Mouse (Mus musculus): ENCODE results near the gene Pias1. TPM values are rescaled to one million over a fixed set of nuclear protein-coding genes. Genes with fewer than 3 reads are reported as not detected.
"Not testable (repeated sequence)": the region's sequence is repeated elsewhere in the genome, so short reads cannot be mapped to it uniquely, and the experiment has no call there.

The Pias1 gene
- polyA plus RNA-seq, 1 experiment from 2014 or later, result 74.4 TPM

DNA sequence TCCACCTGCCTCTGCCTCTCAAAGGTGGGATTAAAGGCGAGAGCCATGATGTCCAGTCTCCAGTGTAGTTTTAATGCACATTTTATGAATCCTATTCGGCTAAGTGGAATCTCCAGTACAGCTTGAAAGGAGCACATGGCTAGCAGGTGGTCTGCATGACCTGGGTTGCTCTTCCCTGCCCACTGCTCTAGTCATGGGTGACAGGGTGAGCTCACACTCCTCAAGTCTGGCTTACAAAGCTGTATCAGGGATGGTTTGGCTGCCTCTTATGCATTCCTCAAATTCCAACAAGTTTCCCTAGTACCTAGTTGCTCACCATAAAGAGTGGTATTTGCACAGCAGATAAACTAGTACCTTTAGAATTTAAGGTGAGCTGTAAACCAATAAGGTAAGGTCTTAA is 109.9 kb downstream of the Pias1 start:
- Histone ChIP-seq H3K36me3 (ENCODE audit: insufficient read depth) (peaks cover 22% of the 10 kb centered on the region), H3K4me3 (ENCODE audit: low read depth, low read length) (no peak overlapping the region), H3K27ac (ENCODE audit: low read depth) (0 out of 2 replicates have a peak overlapping the region, but pooled peaks have one; percentile 2), H3K9ac (no peak overlapping the region), H3K9me3 (ENCODE audit: low read depth, low read length) (no peaks in the 10 kb centered on the region), H3K4me2 (no peak overlapping the region), H3K27me3 (ENCODE audit: insufficient read depth, low read length) (no peaks in the 10 kb centered on the region), H3K4me1 (ENCODE audit: insufficient read depth) (no peaks in the 10 kb centered on the region; the same call in 1 of the 2 replicates)
- WGBS, result 75% methylated on average over 2 of the region's 2 CpGs
- ATAC-seq (ENCODE audit: insufficient read depth) (no peak; the same call in 1 of the 2 replicates), DNase-seq (peak; percentile 32)
- no peak for TF ChIP-seq CTCF (IDR thresholded peaks at IDR 0.05; ENCODE audit: low read depth)

GRCm38 (mm10) chr9:62876966-62877616 is 110.6 kb downstream of the Pias1 start:
- Histone ChIP-seq H3K9me3 (ENCODE audit: low read depth, low read length) (no peaks in the 10 kb centered on the region), H3K4me3 (ENCODE audit: low read depth, low read length) (no peak overlapping the region), H3K27ac (ENCODE audit: low read depth) (no peak overlapping the region), H3K9ac (no peak overlapping the region), H3K4me1 (ENCODE audit: insufficient read depth) (no peaks in the 10 kb centered on the region; the same call in 1 of the 2 replicates), H3K36me3 (ENCODE audit: insufficient read depth) (peaks cover 17% of the 10 kb centered on the region), H3K27me3 (ENCODE audit: insufficient read depth, low read length) (no peaks in the 10 kb centered on the region), H3K4me2 (no peak overlapping the region)
- 75% methylated on average over 7 of the region's 7 CpGs for WGBS
- DNase-seq (no peak), ATAC-seq (ENCODE audit: insufficient read depth) (no peak)
- TF ChIP-seq CTCF (IDR thresholded peaks at IDR 0.05; ENCODE audit: low read depth), result no peak

GRCm38 (mm10) chr9:62870728-62871127 is 117.0 kb downstream of the Pias1 start:
- H3K4me1 ChIP-seq (ENCODE audit: insufficient read depth), result no peaks in the 10 kb centered on the region
- H3K27me3 ChIP-seq (ENCODE audit: insufficient read depth, low read length), result no peaks in the 10 kb centered on the region
- no peaks in the 10 kb centered on the region for H3K9me3 ChIP-seq (ENCODE audit: low read depth, low read length)
- no peak for TF ChIP-seq CTCF (IDR thresholded peaks at IDR 0.05; ENCODE audit: low read depth)
- DNase-seq, result no peak
- H3K4me2 ChIP-seq, result no peak overlapping the region
- no peak overlapping the region for H3K9ac ChIP-seq
- H3K4me3 ChIP-seq (ENCODE audit: low read depth, low read length), result no peak overlapping the region
- ATAC-seq (ENCODE audit: insufficient read depth), result no peak
- no peaks in the 10 kb centered on the region for H3K36me3 ChIP-seq (ENCODE audit: insufficient read depth)
- no peak overlapping the region for H3K27ac ChIP-seq (ENCODE audit: low read depth)

GRCm38 (mm10) chr9:62869236-62869635 is 118.5 kb downstream of the Pias1 start:
- H3K4me3 ChIP-seq (ENCODE audit: low read depth, low read length); H3K36me3 ChIP-seq (ENCODE audit: insufficient read depth); H3K27me3 ChIP-seq (ENCODE audit: insufficient read depth, low read length); H3K27ac ChIP-seq (ENCODE audit: low read depth); H3K4me1 ChIP-seq (ENCODE audit: insufficient read depth); H3K4me2 ChIP-seq; DNase-seq; ATAC-seq (ENCODE audit: insufficient read depth); H3K9me3 ChIP-seq (ENCODE audit: low read depth, low read length); H3K9ac ChIP-seq: not testable (repeated sequence)
- WGBS, result 89% methylated on average over 4 of the region's 4 CpGs

DNA sequence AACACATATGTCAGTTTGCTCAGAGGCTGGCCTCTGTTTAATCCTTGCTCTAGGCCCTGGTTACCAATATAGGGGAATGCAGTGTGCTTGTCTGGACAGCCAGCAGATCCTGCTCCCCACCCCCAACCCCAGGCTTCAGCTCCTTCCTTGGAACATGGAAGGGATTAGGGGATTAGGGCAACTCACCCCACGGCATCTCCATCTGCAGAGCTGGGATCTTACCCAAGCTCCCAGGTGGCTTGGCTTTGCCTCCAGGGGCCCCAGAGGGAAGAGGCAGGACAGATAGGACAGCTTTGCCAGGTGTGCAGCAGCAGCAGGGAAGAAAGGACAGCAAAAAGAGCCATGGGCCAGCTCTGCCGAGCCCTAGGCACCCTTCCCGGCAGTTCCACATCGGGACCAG is 126.9 kb downstream of the Pias1 start:
- no peak for ATAC-seq (ENCODE audit: insufficient read depth)
- H3K27me3 ChIP-seq (ENCODE audit: insufficient read depth, low read length), result no peaks in the 10 kb centered on the region
- H3K4me1 ChIP-seq (ENCODE audit: insufficient read depth), result peaks cover 21% of the 10 kb centered on the region
- H3K4me2 ChIP-seq, result no peak overlapping the region
- TF ChIP-seq CTCF (IDR thresholded peaks at IDR 0.05; ENCODE audit: low read depth), result no peak
- no peaks in the 10 kb centered on the region for H3K36me3 ChIP-seq (ENCODE audit: insufficient read depth)
- H3K4me3 ChIP-seq (ENCODE audit: low read depth, low read length), result no peak overlapping the region
- DNase-seq, result no peak
- no peak overlapping the region for H3K9ac ChIP-seq
- H3K27ac ChIP-seq (ENCODE audit: low read depth), result no peak overlapping the region
- H3K9me3 ChIP-seq (ENCODE audit: low read depth, low read length), result no peaks in the 10 kb centered on the region
- WGBS, result 69% methylated on average over 4 of the region's 4 CpGs

DNA sequence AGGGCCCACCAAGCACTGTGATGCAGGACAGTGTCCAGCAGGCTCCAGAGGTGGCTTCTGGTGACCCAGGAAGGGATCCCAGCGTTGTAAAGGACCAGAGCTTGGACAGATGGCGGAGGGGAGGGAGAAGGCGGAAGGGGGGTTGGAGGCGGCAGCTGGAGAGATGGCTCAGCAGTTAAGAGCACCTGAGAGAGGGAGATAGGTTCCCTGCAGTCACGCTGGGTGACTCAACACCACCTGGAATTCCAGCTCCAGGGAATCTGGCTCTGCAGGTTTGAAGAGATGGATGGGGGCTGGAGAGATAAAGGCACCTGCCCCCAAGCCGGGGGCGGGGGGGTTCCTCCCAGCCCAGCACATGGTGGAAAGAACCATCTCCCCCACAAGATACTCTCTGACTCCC is 127.6 kb downstream of the Pias1 start:
- not testable (repeated sequence) for H3K9me3 ChIP-seq (ENCODE audit: low read depth, low read length); H3K27me3 ChIP-seq (ENCODE audit: insufficient read depth, low read length); H3K4me3 ChIP-seq (ENCODE audit: low read depth, low read length); H3K27ac ChIP-seq (ENCODE audit: low read depth); H3K9ac ChIP-seq; H3K4me2 ChIP-seq; DNase-seq; H3K36me3 ChIP-seq (ENCODE audit: insufficient read depth)
- peaks cover 21% of the 10 kb centered on the region for H3K4me1 ChIP-seq (ENCODE audit: insufficient read depth)
- 43% methylated on average over 6 of the region's 7 CpGs for WGBS
- ATAC-seq (ENCODE audit: insufficient read depth), result 0 out of 2 replicates have a peak, but pooled peaks have one; percentile 3

DNA sequence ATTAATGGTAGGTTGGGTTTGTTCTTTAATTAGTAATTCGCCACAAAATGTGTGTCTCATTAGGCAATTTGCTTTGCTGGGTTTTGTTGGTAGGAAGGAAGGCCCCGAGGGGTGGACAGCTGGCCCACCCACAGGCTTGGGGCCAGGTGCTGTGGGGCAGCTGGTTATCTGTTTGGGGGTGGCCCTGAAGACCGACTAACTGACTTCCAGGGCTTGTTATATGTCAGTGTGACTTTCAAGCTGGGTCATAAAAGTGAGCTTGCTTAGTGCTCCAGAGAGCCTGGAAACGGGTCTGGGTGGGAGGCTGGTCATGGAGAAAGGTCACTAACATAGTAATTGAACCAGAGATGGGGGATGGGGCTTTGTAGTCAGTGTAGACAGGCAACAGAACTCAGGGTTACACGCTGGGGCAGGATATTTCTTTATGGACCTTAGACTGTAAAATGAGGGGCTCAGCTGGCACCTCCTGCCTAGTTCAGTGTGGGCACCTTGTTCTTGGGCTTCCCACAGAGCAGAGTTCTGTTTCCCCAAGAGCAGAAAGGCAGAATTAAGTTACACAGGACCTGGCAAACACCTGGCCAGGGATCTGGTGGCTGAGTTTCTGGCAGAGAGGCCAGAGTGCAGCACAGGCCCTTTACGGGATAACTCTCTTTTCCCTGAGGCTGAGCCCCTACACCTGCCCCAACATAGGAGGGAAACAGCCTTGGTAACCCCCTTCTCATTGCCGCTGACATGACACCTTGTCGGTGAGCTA is 129.3 kb downstream of the Pias1 start:
- no peak for ATAC-seq (ENCODE audit: insufficient read depth)
- Histone ChIP-seq H3K4me2 (peak overlapping the region; percentile 55), H3K9me3 (ENCODE audit: low read depth, low read length) (no peaks in the 10 kb centered on the region), H3K4me3 (ENCODE audit: low read depth, low read length) (peak overlapping the region; percentile 10), H3K9ac (0 out of 2 replicates have a peak overlapping the region, but pooled peaks have one; percentile 4), H3K36me3 (ENCODE audit: insufficient read depth) (no peaks in the 10 kb centered on the region), H3K4me1 (ENCODE audit: insufficient read depth) (peaks cover 27% of the 10 kb centered on the region), H3K27ac (ENCODE audit: low read depth) (peak overlapping the region; percentile 81; the same call in 1 of the 2 replicates), H3K27me3 (ENCODE audit: insufficient read depth, low read length) (no peaks in the 10 kb centered on the region)
- DNase-seq, result no peak
- no peak for TF ChIP-seq CTCF (IDR thresholded peaks at IDR 0.05; ENCODE audit: low read depth)
- WGBS, result 47% methylated on average over 8 of the region's 8 CpGs

Measured in lung, embryonic 14.5 days (tissue).